Mouse (Mus musculus): Measurements from ENCODE around the gene Ccl24. TPM values are rescaled to one million over a fixed set of nuclear protein-coding genes. Genes with fewer than 3 reads are reported as not detected.

Gene Ccl24
- polyA plus RNA-seq, 1 experiment from 2014 or later = 1.3 TPM

DNA sequence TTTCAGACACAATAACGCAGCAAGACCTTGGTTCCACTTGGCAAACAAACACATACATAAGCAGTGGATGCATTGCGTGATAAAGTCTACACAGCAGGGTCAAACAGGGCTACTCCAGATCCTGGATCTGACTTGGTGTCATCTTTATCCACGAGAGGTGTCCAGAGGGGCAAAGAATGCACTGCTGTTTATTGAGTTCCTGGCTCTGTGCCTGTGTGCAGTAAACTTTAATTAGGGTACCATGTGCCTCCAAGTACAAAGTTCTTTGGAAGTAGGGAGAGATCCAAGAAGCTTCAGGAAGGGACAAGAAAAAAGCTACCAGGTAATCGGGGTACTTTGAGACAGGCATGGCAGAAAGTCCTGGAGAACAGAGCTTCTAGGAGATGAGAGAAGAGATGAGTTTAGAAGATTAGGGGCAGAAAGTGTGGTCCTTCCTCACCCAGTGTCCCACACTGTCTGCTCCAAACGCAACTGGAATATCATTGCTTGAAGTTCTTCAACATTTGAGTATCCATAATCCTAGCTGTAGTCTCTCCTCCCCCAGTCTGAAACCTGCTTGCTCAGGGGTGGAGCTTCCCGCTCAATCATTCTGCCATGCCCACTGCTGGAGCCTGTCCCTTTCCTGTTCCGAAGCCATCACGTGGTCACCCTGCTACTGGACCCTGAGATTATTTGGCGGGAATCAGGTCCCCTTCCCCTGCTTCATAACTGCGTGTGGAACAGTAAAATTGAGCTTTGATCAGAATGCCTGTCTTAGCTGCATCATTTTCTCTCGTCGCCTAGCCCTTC, 17.3 kb upstream of the Ccl24 start:
- H3K4me2 ChIP-seq (ENCODE audit: low read depth, severe bottlenecking) = no peak overlapping the region
- no peak overlapping the region for H3K4me3 ChIP-seq (ENCODE audit: low read depth, low read length)
- no peaks in the 10 kb centered on the region for H3K27me3 ChIP-seq (ENCODE audit: control insufficient read depth, insufficient read depth, low read length)
- no peak for DNase-seq (ENCODE audit: low spot score)
- WGBS = 76% methylated on average over 10 of the region's 12 CpGs
- no peak overlapping the region for H3K9ac ChIP-seq (ENCODE audit: low read length)
- H3K9me3 ChIP-seq (ENCODE audit: control insufficient read depth, low read length) = no peaks in the 10 kb centered on the region; the same call in 1 of the 2 replicates
- no peaks in the 10 kb centered on the region for H3K4me1 ChIP-seq (ENCODE audit: control insufficient read depth, insufficient read depth, low read length)
- H3K36me3 ChIP-seq (ENCODE audit: control insufficient read depth, insufficient read depth, low read length) = no peaks in the 10 kb centered on the region
- no peak for ATAC-seq (ENCODE audit: insufficient number of reproducible peaks, low FRiP score, low TSS enrichment, low read depth)
- no peak overlapping the region for H3K27ac ChIP-seq (replicated peaks; ENCODE audit: low read depth, low read length)

DNA sequence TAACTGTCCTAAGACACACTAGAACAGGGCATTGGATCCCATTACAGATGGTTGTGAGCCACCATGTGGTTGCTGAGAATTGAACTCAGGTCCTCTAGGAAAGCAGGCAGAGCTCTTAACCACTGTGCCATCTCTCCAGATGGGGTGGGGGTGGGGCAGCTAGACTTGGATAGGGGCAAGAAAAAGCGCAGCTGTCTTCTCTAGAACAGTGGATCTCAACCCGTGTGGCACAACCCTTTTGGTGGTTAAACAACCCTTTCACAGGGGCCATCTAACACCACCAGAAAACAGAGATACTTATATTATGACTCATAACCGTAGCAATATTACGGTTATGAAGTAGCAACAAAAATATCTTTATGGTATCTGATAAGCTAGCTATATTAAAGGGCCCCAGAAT, 14.9 kb upstream of the Ccl24 start:
- Histone ChIP-seq H3K4me3 (ENCODE audit: low read depth, low read length) (no peak overlapping the region), H3K4me2 (ENCODE audit: low read depth, severe bottlenecking) (no peak overlapping the region), H3K9me3 (ENCODE audit: control insufficient read depth, low read length) (no peaks in the 10 kb centered on the region; the same call in 1 of the 2 replicates), H3K9ac (ENCODE audit: low read length) (no peak overlapping the region), H3K27ac (replicated peaks; ENCODE audit: low read depth, low read length) (no peak overlapping the region), H3K36me3 (ENCODE audit: control insufficient read depth, insufficient read depth, low read length) (no peaks in the 10 kb centered on the region), H3K4me1 (ENCODE audit: control insufficient read depth, insufficient read depth, low read length) (no peaks in the 10 kb centered on the region), H3K27me3 (ENCODE audit: control insufficient read depth, insufficient read depth, low read length) (no peaks in the 10 kb centered on the region)
- ATAC-seq (ENCODE audit: insufficient number of reproducible peaks, low FRiP score, low TSS enrichment, low read depth) (no peak), DNase-seq (ENCODE audit: low spot score) (no peak)
- WGBS = 89% methylated on average over 4 of the region's 4 CpGs

DNA sequence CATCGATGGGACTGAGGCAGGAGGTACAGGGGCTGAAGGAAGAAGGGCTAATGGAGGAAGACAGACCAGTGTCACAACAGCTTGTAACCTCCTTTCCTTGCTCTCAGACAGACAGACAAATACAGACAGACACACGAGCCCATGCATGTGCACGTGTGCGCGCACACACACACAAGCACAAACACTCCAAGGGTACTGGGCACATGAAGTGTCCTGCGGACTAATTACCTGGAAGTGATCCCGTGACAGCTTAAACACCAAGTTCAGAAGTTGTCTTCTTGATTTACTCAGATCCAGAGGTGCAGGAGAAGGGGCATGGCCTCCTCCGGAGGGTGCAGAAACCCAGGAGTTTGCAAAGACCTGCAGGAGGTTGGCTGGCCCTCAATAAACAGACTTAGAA, 12.8 kb upstream of the Ccl24 start:
- Histone ChIP-seq H3K4me1 (ENCODE audit: control insufficient read depth, insufficient read depth, low read length) (no peaks in the 10 kb centered on the region), H3K27me3 (ENCODE audit: control insufficient read depth, insufficient read depth, low read length) (no peaks in the 10 kb centered on the region), H3K36me3 (ENCODE audit: control insufficient read depth, insufficient read depth, low read length) (no peaks in the 10 kb centered on the region), H3K9ac (ENCODE audit: low read length) (no peak overlapping the region), H3K4me3 (ENCODE audit: low read depth, low read length) (no peak overlapping the region), H3K27ac (replicated peaks; ENCODE audit: low read depth, low read length) (no peak overlapping the region), H3K9me3 (ENCODE audit: control insufficient read depth, low read length) (no peaks in the 10 kb centered on the region; the same call in 1 of the 2 replicates), H3K4me2 (ENCODE audit: low read depth, severe bottlenecking) (no peak overlapping the region)
- 83% methylated on average over 8 of the region's 8 CpGs for WGBS
- ATAC-seq (ENCODE audit: insufficient number of reproducible peaks, low FRiP score, low TSS enrichment, low read depth) (no peak), DNase-seq (ENCODE audit: low spot score) (no peak)

DNA sequence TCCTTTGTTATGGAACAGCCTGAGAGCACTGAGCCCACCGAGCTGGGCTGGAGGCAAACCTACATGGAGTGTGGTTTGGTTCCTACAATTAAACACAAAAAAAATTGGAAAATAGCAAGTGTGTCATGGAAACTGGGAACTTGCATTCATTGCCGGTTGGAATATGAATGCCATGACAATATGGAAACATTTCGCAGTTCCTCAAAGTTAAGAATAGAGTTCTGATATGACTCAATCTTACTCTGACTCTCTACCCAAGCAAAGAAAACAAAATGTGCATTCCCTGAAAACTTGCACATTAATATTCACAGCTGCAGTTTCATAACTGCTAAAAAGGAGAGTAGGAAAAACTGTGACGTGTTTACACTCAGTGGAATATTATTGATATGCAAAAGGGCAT, 9.5 kb upstream of the Ccl24 start:
- Histone ChIP-seq H3K36me3 (ENCODE audit: control insufficient read depth, insufficient read depth, low read length) (no peaks in the 10 kb centered on the region), H3K9me3 (ENCODE audit: control insufficient read depth, low read length) (no peaks in the 10 kb centered on the region), H3K4me1 (ENCODE audit: control insufficient read depth, insufficient read depth, low read length) (no peaks in the 10 kb centered on the region), H3K4me3 (ENCODE audit: low read depth, low read length) (no peak overlapping the region), H3K27ac (replicated peaks; ENCODE audit: low read depth, low read length) (no peak overlapping the region), H3K27me3 (ENCODE audit: control insufficient read depth, insufficient read depth, low read length) (no peaks in the 10 kb centered on the region), H3K4me2 (ENCODE audit: low read depth, severe bottlenecking) (no peak overlapping the region), H3K9ac (ENCODE audit: low read length) (no peak overlapping the region)
- 87% methylated on average over 4 of the region's 4 CpGs for WGBS
- no peak for DNase-seq (ENCODE audit: low spot score)
- no peak for ATAC-seq (ENCODE audit: insufficient number of reproducible peaks, low FRiP score, low TSS enrichment, low read depth)

DNA sequence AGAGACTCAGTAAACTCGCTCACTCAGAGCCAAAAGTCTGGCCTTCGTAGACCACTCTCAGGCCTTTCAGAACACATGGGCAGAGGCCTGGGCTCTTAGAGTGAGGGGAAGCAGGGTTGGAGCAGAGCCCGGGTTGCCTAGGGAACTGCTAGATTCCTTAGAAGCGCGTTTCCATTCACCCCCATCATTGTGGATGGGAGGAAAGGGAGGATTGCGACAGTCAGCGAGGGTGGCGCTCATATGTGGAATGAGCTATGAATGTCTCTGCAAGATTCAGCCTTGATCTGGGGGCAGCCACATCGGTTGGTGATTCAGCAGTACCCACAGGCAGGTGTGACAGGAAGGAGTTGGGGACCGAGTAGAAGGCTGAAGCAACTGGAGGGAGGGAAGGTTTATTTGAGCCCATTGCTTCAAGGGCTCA, 6.5 kb upstream of the Ccl24 start:
- Histone ChIP-seq H3K9me3 (ENCODE audit: control insufficient read depth, low read length) (no peaks in the 10 kb centered on the region), H3K36me3 (ENCODE audit: control insufficient read depth, insufficient read depth, low read length) (no peaks in the 10 kb centered on the region), H3K4me2 (ENCODE audit: low read depth, severe bottlenecking) (no peak overlapping the region), H3K27me3 (ENCODE audit: control insufficient read depth, insufficient read depth, low read length) (no peaks in the 10 kb centered on the region), H3K4me1 (ENCODE audit: control insufficient read depth, insufficient read depth, low read length) (no peaks in the 10 kb centered on the region), H3K27ac (replicated peaks; ENCODE audit: low read depth, low read length) (no peak overlapping the region), H3K4me3 (ENCODE audit: low read depth, low read length) (no peak overlapping the region), H3K9ac (ENCODE audit: low read length) (no peak overlapping the region)
- ATAC-seq (ENCODE audit: insufficient number of reproducible peaks, low FRiP score, low TSS enrichment, low read depth) (no peak), DNase-seq (ENCODE audit: low spot score) (no peak)
- WGBS = 87% methylated on average over 10 of the region's 10 CpGs

DNA sequence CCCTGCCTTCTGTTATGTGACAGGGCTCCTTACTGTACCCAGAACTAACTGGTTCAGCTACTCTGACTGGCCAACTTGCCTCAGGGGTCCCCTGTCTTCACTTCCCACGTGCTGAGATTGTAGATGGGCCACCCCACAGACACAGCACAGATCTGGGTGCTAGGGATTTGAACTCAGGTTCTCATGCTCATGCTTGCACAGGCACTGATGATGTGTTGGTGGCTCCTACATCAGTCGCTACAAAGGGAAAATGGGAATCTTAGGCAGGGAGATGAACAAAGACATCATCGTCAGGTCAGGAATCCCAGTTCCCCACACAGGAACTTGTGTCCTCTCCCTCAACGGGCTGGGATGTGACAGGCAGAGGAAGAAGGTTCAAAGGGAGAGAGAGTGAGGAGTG, 3.2 kb upstream of the Ccl24 start:
- no peak for ATAC-seq (ENCODE audit: insufficient number of reproducible peaks, low FRiP score, low TSS enrichment, low read depth)
- Histone ChIP-seq H3K4me2 (ENCODE audit: low read depth, severe bottlenecking) (no peak overlapping the region), H3K4me1 (ENCODE audit: control insufficient read depth, insufficient read depth, low read length) (no peaks in the 10 kb centered on the region), H3K36me3 (ENCODE audit: control insufficient read depth, insufficient read depth, low read length) (no peaks in the 10 kb centered on the region), H3K9me3 (ENCODE audit: control insufficient read depth, low read length) (no peaks in the 10 kb centered on the region), H3K27ac (replicated peaks; ENCODE audit: low read depth, low read length) (no peak overlapping the region), H3K27me3 (ENCODE audit: control insufficient read depth, insufficient read depth, low read length) (no peaks in the 10 kb centered on the region), H3K4me3 (ENCODE audit: low read depth, low read length) (no peak overlapping the region), H3K9ac (ENCODE audit: low read length) (no peak overlapping the region)
- WGBS = 62% methylated on average over 4 of the region's 4 CpGs
- DNase-seq (ENCODE audit: low spot score) = no peak

DNA sequence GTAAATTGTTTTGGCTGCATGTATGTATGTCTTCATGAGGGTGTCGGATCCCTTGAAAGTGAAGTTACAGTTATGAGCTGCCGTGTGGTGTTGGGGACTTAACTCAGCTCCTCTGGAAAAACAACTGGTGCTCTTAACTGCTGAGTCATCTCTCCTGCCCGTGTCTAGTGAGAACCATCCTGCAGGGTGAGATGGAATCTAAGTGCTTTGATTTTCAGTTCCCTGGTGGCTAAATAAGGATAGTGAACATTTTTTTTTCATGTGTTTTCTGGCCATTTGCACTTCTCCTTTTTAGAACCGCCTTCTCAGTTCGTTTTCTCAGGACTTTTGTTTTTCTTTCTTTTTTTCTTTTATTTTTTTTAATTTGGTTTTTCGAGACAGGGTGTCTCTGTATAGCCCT, 4.2 kb downstream of the Ccl24 start:
- Histone ChIP-seq H3K27me3 (ENCODE audit: control insufficient read depth, insufficient read depth, low read length) (no peaks in the 10 kb centered on the region), H3K27ac (replicated peaks; ENCODE audit: low read depth, low read length) (no peak overlapping the region), H3K9me3 (ENCODE audit: control insufficient read depth, low read length) (no peaks in the 10 kb centered on the region), H3K4me2 (ENCODE audit: low read depth, severe bottlenecking) (no peak overlapping the region), H3K36me3 (ENCODE audit: control insufficient read depth, insufficient read depth, low read length) (no peaks in the 10 kb centered on the region), H3K4me3 (ENCODE audit: low read depth, low read length) (no peak overlapping the region), H3K4me1 (ENCODE audit: control insufficient read depth, insufficient read depth, low read length) (no peaks in the 10 kb centered on the region), H3K9ac (ENCODE audit: low read length) (no peak overlapping the region)
- DNase-seq (ENCODE audit: low spot score) (no peak), ATAC-seq (ENCODE audit: insufficient number of reproducible peaks, low FRiP score, low TSS enrichment, low read depth) (no peak)
- WGBS = 76% methylated on average over 6 of the region's 6 CpGs

DNA sequence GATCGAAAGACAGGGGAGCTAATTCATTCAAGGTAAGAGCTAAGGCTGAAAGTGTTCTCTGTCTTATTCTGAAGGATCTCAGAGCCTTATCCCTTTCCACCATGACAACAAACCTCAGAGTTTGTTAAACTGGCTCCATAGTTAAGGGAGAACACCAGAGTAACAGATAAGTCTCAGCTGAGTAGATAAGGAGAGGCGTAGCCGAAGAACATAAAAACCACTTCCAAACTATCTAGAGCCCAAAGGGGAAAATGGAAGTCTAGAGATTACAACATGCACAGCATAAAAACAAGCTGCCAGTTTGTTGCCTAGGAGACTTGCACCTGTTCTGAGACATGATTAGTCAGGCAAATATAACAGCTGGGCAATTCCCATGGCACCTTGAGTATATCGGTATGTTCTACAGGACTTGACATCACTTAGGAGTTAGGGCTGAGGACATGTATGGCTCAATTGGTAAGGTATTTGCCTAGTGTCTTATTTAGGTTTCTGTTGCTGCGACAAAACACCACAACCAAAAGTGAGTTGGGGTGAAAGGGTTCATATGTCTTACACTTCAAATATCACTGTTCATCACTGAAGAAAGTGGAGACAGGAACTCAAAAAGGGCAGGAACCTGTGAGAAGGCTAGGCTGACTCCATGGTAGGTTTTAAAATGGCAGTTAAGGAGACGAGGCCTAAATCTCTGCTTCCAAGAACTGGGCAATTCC, 5.1 kb downstream of the Ccl24 start:
- Histone ChIP-seq H3K36me3 (ENCODE audit: control insufficient read depth, insufficient read depth, low read length) (no peaks in the 10 kb centered on the region), H3K9ac (ENCODE audit: low read length) (no peak overlapping the region), H3K9me3 (ENCODE audit: control insufficient read depth, low read length) (no peaks in the 10 kb centered on the region), H3K27ac (replicated peaks; ENCODE audit: low read depth, low read length) (no peak overlapping the region), H3K27me3 (ENCODE audit: control insufficient read depth, insufficient read depth, low read length) (no peaks in the 10 kb centered on the region), H3K4me2 (ENCODE audit: low read depth, severe bottlenecking) (no peak overlapping the region), H3K4me3 (ENCODE audit: low read depth, low read length) (no peak overlapping the region), H3K4me1 (ENCODE audit: control insufficient read depth, insufficient read depth, low read length) (no peaks in the 10 kb centered on the region)
- DNase-seq (ENCODE audit: low spot score) (no peak), ATAC-seq (ENCODE audit: insufficient number of reproducible peaks, low FRiP score, low TSS enrichment, low read depth) (no peak)
- 86% methylated on average over 6 of the region's 6 CpGs for WGBS

Data from limb, embryonic 11.5 days (tissue).